Mouse (Mus musculus): ENCODE results near the gene Fubp1.
"Not testable (repeated sequence)": the region's sequence is repeated elsewhere in the genome, so short reads cannot be mapped to it uniquely, and the experiment has no call there.

Fubp1 gene

GRCm38 (mm10) chr3:152193177-152193576, 17.0 kb upstream of the Fubp1 start:
- no peak for DNase-seq (ENCODE audit: low spot score)

DNA sequence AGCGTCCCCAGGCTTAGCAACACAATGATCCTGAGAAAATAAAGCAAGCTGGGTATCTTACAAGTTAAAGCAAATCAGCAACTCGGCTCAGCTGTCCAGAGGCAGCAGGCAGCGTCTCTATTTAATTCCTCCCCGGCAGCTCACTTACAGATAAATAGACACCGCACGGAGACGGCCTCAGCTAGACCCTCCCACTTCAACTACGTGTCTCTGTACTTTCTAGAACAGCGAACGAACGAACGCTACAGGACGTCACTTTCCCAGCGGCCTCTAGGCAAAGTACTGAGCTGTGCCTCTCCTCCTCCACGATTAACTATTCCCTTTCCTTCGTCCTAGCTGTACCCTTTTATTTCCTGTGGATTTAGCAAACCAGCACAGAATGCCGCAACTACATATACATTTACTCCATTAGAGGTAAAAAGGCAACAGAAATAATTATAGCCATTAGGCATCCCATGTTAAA, 16.6 kb upstream of the Fubp1 start:
- peak; percentile 96 for DNase-seq (ENCODE audit: low spot score)

GRCm38 (mm10) chr3:152197246-152197645, 13.0 kb upstream of the Fubp1 start:
- not testable (repeated sequence) for DNase-seq (ENCODE audit: low spot score)

- DNase-seq (ENCODE audit: low spot score) = no peak
These were observed 11.1 kb upstream of the Fubp1 start for GRCm38 (mm10) chr3:152199125-152199524.

DNA sequence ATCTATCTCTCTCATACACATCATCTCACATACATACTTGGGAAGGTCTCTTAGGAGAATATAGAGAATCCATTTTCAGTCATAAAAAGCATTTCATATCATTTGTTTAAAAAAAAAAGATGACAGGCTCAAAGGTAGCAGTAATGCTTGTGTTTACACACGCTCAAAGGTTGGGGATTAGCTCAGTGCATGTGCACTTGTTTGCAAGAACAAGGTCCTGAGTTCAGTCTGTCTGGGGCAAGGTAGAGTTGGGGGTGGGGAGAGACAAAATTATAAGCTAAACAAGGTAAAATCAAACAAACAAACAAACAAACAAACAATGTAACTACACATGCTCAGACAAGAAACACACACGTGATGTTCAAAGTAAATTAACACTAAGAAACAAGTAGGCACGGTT, 9.0 kb upstream of the Fubp1 start:
- DNase-seq (ENCODE audit: low spot score) = no peak

DNA sequence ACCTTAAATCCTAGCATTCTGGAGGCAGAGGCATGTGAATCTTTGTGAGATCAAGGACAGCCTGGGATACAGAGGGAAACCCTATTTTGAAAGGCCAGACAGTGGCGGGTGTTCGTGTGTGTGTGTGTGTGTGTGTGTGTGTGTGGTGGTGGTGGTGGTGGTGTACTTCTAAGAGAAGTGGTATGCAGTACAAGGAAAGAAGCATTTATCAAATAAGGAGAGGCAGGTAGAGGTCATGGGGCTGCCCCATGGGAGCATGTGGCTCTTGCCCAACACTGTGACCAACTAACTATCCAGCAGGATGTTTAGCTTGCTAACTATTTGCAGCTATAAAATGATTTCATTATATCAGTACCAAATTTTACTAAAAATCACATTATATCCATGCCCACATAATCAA, 8.6 kb upstream of the Fubp1 start:
- no peak for DNase-seq (ENCODE audit: low spot score)

GRCm38 (mm10) chr3:152202942-152203341, 7.3 kb upstream of the Fubp1 start:
- DNase-seq (ENCODE audit: low spot score) = no peak

GRCm38 (mm10) chr3:152203411-152203810, 6.8 kb upstream of the Fubp1 start:
- DNase-seq (ENCODE audit: low spot score) = no peak

- no peak for DNase-seq (ENCODE audit: low spot score)
These were observed 6.2 kb upstream of the Fubp1 start for GRCm38 (mm10) chr3:152203996-152204395.

DNA sequence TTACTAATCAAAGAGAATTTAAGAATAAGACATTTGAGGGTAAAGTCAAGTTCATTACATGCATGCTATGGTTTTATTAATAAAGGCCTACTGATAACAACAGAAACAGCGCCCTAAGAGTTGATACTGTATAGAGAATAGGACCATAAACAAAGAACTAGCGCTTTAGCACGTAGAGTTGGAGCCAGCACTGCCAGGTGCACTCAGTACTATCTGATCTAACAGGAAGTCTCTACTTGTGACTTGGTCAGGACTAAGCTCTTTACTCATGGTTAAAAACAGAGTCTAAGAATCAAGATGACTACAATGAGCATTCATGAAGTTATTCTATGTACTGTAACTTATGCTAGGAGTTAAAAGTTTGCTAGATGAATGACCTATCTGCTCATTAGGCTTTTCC, 5.6 kb upstream of the Fubp1 start:
- DNase-seq (ENCODE audit: low spot score) = no peak

DNA sequence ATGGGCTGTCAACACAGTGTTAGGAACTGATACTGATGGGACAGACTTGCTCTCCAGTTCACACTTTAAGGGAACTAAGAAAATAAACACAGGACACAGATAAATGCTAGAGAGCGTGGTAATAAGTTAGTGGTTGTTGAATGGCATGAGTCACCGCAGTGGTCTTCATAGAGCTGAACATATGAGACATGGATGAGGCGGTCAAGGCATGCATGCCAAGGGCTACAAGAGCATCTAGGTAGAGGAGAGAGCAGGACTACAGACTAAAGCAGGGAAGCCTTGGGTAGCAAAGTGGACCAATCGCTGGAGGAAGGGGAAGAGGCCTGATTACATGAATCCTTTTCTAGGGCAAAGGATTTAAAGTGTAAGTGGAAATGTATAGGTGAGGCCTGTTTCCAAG, 3.1 kb upstream of the Fubp1 start:
- DNase-seq (ENCODE audit: low spot score) = no peak

- no peak for DNase-seq (ENCODE audit: low spot score)
These were observed 1.9 kb upstream of the Fubp1 start for GRCm38 (mm10) chr3:152208096-152208885.

- peak; percentile 72 for DNase-seq (ENCODE audit: low spot score)
These were observed 850 bp upstream of the Fubp1 start for GRCm38 (mm10) chr3:152209177-152209966.

DNA sequence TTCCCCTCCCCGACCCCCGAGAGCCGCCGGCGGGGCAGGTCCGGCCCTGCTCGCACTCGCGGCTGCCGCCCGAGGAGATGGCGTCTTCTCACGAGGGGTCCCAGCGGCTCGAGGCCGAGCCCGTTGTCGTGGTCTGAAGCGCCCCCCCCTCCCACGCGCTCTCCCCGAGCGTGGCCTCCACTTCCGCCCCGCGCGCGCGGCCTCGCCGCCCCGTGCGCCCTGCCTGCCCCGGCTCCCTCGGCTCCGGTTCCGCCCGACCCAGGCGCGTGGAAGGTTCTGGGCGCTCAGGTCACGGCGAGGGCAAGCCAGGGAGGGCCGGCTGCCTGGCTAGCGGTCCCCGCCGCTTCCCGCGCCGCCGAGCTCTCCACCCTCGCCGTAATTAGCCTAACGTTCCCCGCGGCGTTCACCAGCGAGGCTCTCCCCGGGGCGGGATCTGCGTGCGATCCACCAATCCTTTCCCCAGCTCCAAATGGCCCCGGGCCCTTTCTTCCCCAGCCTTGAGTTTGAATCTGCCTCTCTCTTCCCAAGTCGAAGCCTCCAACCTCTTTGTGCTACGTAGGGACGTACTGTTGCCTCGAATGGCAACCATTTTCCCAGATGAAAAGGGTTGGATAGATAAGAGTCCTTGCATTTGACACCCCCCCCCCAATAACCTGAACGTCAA, 638 bp downstream of the Fubp1 start:
- peak; percentile 49 for DNase-seq (ENCODE audit: low spot score)

DNA sequence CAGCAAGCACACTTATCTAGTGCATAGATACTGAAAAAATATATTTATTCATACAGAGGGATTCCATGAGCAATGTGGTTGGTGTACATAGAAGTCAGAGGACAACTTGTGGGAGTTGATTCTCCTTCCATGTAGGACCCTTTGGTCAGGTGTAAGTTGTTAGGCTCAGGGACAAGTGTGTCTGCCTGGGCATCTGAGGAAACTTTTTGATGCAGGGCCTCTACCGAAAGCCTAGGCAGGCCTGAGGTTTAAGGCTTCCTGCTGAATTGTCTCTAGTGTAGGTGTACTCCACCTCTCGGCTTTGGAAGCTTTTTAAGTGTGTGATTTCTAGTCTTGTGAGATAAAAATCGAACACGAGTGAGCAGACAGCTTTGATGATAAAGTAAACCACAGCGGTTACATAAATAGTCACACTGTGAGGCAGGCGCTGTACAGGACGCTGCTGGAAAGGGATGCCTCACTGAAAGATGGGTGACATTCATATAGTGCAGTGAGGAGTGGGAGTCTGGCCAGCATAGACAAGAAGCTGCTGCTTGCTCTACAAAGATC, 1.6 kb downstream of the Fubp1 start:
- no peak for DNase-seq (ENCODE audit: low spot score)

DNA sequence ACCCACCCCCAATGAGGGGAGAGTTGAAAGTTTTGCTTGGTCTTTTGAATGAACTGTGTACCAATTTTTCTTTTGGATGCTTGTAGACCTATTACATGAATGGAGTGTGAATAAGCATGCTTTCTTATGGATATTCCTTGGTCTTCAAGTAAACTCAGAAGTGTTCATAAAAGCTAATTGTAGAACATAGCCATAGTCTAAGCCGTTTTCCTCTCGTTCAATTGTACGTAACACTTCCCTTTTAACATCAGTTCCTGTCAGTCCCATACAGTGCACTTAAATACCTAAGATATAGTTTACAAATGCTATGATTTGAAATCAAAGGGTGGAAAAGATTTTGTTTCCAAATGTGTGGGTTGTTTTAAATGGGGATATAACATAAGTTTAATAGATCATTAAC, 3.2 kb downstream of the Fubp1 start:
- DNase-seq (ENCODE audit: low spot score) = no peak

GRCm38 (mm10) chr3:152224918-152225317, 14.7 kb downstream of the Fubp1 start:
- DNase-seq (ENCODE audit: low spot score) = no peak

- no peak for DNase-seq (ENCODE audit: low spot score)
These were observed 15.7 kb downstream of the Fubp1 start for GRCm38 (mm10) chr3:152225906-152226305.

DNA sequence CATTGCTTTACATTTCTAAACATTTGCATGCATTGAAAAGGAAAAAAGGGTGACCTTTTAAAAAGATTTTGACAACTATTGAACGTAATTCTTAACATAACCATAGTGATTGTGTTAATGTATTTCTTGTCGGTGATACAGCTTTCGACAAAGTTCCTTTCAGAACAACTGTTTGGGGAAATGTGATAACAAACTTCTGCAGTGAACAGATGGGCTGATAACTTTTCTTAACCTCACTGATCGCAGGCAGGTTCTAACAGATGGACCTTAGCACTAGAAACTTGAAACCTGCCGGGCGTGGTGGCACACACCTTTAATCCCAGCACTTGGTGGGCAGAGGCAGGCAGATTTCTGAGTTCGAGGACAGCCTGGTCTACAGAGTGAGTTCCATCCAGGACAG, 18.6 kb downstream of the Fubp1 start:
- DNase-seq (ENCODE audit: low spot score) = no peak

DNA sequence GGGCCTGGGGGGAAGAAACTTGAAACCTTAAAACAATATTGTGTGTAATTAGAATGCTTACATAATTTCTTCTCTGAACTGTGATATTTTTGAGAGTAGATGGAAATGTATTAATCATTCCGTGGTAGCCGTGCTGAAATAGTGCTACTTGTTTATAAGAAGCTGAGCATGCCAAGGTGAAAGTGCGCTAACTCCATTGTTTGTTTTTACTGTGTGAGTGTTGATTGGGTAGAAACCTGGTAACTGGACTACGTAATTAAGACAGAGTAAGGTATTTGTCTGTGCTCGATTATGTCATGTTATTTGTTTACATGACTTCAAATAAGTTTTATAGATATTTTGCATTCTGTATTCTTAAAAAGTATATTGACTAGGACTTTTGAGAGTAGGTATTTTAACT, 19.0 kb downstream of the Fubp1 start:
- no peak for DNase-seq (ENCODE audit: low spot score)

DNA sequence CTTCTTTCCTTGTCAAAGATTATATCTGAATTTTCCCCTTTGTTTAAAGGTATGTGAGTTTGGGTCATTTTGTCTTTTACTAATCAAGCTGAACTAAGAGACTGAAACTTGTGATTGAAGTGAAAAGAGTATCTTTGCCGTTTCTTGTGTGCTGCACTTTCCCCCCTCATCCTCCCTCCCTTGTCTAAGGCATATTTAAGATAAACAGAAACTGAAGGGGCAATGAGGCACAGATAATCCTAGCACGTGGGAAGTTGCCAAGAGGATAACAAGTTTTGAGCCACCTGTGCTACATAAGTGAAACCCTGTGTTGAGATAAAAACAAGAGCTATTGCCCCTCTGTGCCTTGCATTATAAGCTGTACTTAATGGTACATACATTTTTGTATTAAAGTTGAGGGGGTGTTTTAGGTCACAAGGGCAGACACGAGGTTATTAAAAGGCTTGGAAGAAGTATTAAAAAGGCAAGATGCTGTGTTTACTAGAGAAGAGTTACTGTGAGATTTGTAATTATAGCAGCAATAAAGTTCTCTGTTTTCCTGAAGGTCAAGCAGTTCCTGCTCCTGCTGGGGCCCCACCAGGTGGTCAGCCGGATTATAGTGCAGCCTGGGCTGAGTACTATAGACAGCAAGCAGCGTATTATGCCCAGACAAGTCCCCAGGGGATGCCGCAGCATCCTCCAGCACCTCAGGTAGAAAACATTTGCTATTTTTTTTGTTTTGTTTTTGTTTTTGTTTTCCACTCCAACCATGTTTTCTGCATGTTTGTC, 21.3 kb downstream of the Fubp1 start:
- DNase-seq (ENCODE audit: low spot score) = no peak

DNA sequence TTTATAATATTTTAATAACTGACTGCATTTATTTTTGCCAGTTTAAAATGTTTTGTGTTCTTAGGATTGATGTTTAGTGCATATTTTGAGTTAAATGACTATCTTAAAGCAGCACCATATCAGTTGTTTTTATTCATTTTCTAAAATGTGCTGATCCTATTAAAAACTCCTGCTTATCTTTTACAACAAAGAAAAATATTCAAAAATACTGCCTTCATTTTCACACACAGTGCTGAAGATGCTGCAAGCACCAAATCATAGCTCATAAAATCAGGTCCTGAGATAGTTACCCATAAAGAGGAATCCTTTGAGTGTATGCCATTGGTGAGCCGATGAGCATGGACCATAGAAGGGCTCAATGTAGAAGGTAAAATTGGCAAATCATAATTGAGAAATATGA, 25.0 kb downstream of the Fubp1 start:
- no peak for DNase-seq (ENCODE audit: low spot score)

Measured in embryo, embryonic 10 days (tissue).